Mouse (Mus musculus) forebrain, embryonic 11.5 days (tissue): ENCODE measurements around the gene Bsdc1. TPM values are rescaled to one million over a fixed set of nuclear protein-coding genes. Genes with fewer than 3 reads are reported as not detected.

ENCODE experiments used
- polyA plus RNA-seq: library from polyadenylated mRNA; unstranded; fragments of >200 nt; fragmentation: Nextera tagmentation; extraction: Ambion mirVana; gene quantifications from 2 replicates; pipeline ENCODE4 v1.2.1, GENCODE M21; 2014

Gene Bsdc1
- polyA plus RNA-seq, 1 experiment from 2014 or later: 25.3 TPM

Other genes starting within 250 kb of the Bsdc1 start
- 4.7 and 4.8 TPM in 2 replicates for gene C77080, start 200.2 kb upstream of the Bsdc1 start, polyA plus RNA-seq
- 0.37 and 0.57 TPM in 2 replicates for gene Sync, start 174.0 kb upstream of the Bsdc1 start, polyA plus RNA-seq
- gene Rbbp4, start 126.2 kb upstream of the Bsdc1 start, polyA plus RNA-seq: 508 and 555 TPM in 2 replicates
- gene Zbtb8os, start 125.9 kb upstream of the Bsdc1 start, polyA plus RNA-seq: 44.9 and 46.2 TPM in 2 replicates
- gene Zbtb8a, start 83.5 kb upstream of the Bsdc1 start, polyA plus RNA-seq: 8.3 TPM in 2 replicates
- 1.6 and 1.8 TPM in 2 replicates for gene Zbtb8b, start 20.7 kb upstream of the Bsdc1 start, polyA plus RNA-seq
- not detected in 2 replicates for gene Tssk3, start 29.4 kb downstream of the Bsdc1 start, polyA plus RNA-seq
- gene Fam229a, start 29.6 kb downstream of the Bsdc1 start, polyA plus RNA-seq: not detected in 2 replicates
- 1,728 and 1,922 TPM in 2 replicates for gene Marcksl1, start 52.0 kb downstream of the Bsdc1 start, polyA plus RNA-seq
- gene Hdac1, start 81.1 kb downstream of the Bsdc1 start, polyA plus RNA-seq: 262 and 282 TPM in 2 replicates
- gene Lck, start 112.1 kb downstream of the Bsdc1 start, polyA plus RNA-seq: 11.5 and 13.8 TPM in 2 replicates
- 0.71 and 1.1 TPM in 2 replicates for gene Fam167b, start 117.0 kb downstream of the Bsdc1 start, polyA plus RNA-seq
- gene Eif3i, start 139.1 kb downstream of the Bsdc1 start, polyA plus RNA-seq: 251 and 272 TPM in 2 replicates
- gene Tmem234, start 139.1 kb downstream of the Bsdc1 start, polyA plus RNA-seq: 188 and 192 TPM in 2 replicates
- gene Dcdc2b, start 152.7 kb downstream of the Bsdc1 start, polyA plus RNA-seq: 2.5 and 2.6 TPM in 2 replicates
- gene Iqcc, start 157.5 kb downstream of the Bsdc1 start, polyA plus RNA-seq: 25.4 and 27.2 TPM in 2 replicates
- gene Ccdc28b, start 162.4 kb downstream of the Bsdc1 start, polyA plus RNA-seq: 57.6 and 66.1 TPM in 2 replicates
- gene Txlna, start 179.5 kb downstream of the Bsdc1 start, polyA plus RNA-seq: 109 and 115 TPM in 2 replicates
- gene Kpna6, start 211.2 kb downstream of the Bsdc1 start, polyA plus RNA-seq: 12.0 and 13.9 TPM in 2 replicates
- gene Tmem39b, start 235.3 kb downstream of the Bsdc1 start, polyA plus RNA-seq: 50.0 and 53.2 TPM in 2 replicates